Mouse (Mus musculus) kidney, adult 2 months (tissue): ENCODE measurements at regions not wholly inside any gene's neighbourhood (a gene's known extent, or its start where the extent isn't known, plus 50 kb on each side); places are given as distances from the start of the nearest gene placed in this dataset.

Experiments
- DNase-seq: peaks from one replicate; pipeline ENCODE4 v3.0.0; 2021
- H3K27ac ChIP-seq: fragments of 200-500 bp; 2 replicates; pipeline ENCODE4 v1.5.1; 2012; ENCODE audit warnings: low read depth, low read length, control low read depth, inconsistent platforms; ENCODE audit not compliant: insufficient read depth
- H3K27me3 ChIP-seq: fragments of 200-500 bp; replicated peaks from 2 replicates; pipeline ENCODE4 v1.6.1; 2012; ENCODE audit warnings: mild to moderate bottlenecking, moderate library complexity, low read length, inconsistent platforms; ENCODE audit not compliant: control insufficient read depth, insufficient read depth
- H3K36me3 ChIP-seq: fragments of 200-500 bp; 2 replicates; pipeline ENCODE4 v1.6.1; 2012; ENCODE audit warnings: mild to moderate bottlenecking, moderate library complexity, low read length, inconsistent platforms; ENCODE audit not compliant: control insufficient read depth, insufficient read depth
- H3K4me1 ChIP-seq: fragments of 200-500 bp; 2 replicates; pipeline ENCODE4 v1.6.1; 2011; ENCODE audit warnings: low read length; ENCODE audit not compliant: control insufficient read depth, insufficient read depth
- H3K4me3 ChIP-seq: fragments of 200-500 bp; 2 replicates; pipeline ENCODE4 v1.5.1; 2011; ENCODE audit warnings: mild to moderate bottlenecking, low read depth, low read length, control low read depth; ENCODE audit not compliant: insufficient read depth
- CTCF ChIP-seq: fragments of 200-500 bp; conservative IDR thresholded peaks from 2 replicates; pipeline ENCODE4 v1.5.1; 2011; ENCODE audit warnings: low read depth, mild to moderate bottlenecking, control low read depth, low read length, moderate library complexity, mixed read lengths; ENCODE audit not compliant: insufficient read depth, insufficient read length
- POLR2A ChIP-seq: fragments of 200-500 bp; IDR thresholded peaks from one replicate; pipeline ENCODE4 v1.6.1; 2011; ENCODE audit warnings: low read depth, low read length, control low read depth
- WGBS: fragments of 180-500 bp; shearing (Covaris S2); methylation state at CpG from one replicate; pipeline ENCODE4 v1.1.7; 2018; 5-methylcytosine and 5-hydroxymethylcytosine counted together

- no peak overlapping the region for H3K4me3 ChIP-seq
- 88% methylated on average over 3 of the region's 3 CpGs for WGBS
- TF ChIP-seq POLR2A (no peak), CTCF (no peak)
- no peaks in the 10 kb centered on the region for H3K36me3 ChIP-seq
- H3K27me3 ChIP-seq: no peaks in the 10 kb centered on the region
- H3K27ac ChIP-seq: no peak overlapping the region
- DNase-seq: no peak
- H3K4me1 ChIP-seq: peaks cover 4% of the 10 kb centered on the region; the same call in 1 of the 2 replicates
Observed at GRCm38 (mm10) chr17:80882476-80882875, 62.0 kb upstream of the Tmem178 start.

- no peak overlapping the region for H3K4me3 ChIP-seq
- no peak for TF ChIP-seq POLR2A
- no peak for TF ChIP-seq CTCF
- 70% methylated on average over 4 of the region's 4 CpGs for WGBS
Observed at GRCm38 (mm10) chr17:80880325-80880724, 64.1 kb upstream of the Tmem178 start.

GRCm38 (mm10) chr17:80875352-80876044 lies 68.9 kb upstream of the Tmem178 start:
- WGBS: 33% methylated on average over 7 of the region's 7 CpGs
- peak; percentile 72 for TF ChIP-seq CTCF
- no peak for TF ChIP-seq POLR2A
- Histone ChIP-seq H3K27ac (no peak overlapping the region), H3K36me3 (no peaks in the 10 kb centered on the region), H3K4me1 (no peaks in the 10 kb centered on the region), H3K4me3 (no peak overlapping the region), H3K27me3 (no peaks in the 10 kb centered on the region)
- DNase-seq: peak; percentile 69

More at GRCm38 (mm10) chr17:80880325-80880724, 64.1 kb upstream of the Tmem178 start:
- Histone ChIP-seq H3K4me1 (no peaks in the 10 kb centered on the region), H3K27ac (no peak overlapping the region), H3K36me3 (no peaks in the 10 kb centered on the region), H3K27me3 (no peaks in the 10 kb centered on the region)
- DNase-seq: no peak

- WGBS: 83% methylated on average over 4 of the region's 4 CpGs
- H3K27ac ChIP-seq: no peak overlapping the region
- no peak overlapping the region for H3K4me3 ChIP-seq
- no peaks in the 10 kb centered on the region for H3K4me1 ChIP-seq
- DNase-seq: no peak
- no peaks in the 10 kb centered on the region for H3K36me3 ChIP-seq
- no peaks in the 10 kb centered on the region for H3K27me3 ChIP-seq
- TF ChIP-seq CTCF (no peak), POLR2A (no peak)
Observed at GRCm38 (mm10) chr17:80870965-80871364, 73.5 kb upstream of the Tmem178 start.

GRCm38 (mm10) chr17:80862338-80862737 lies 82.1 kb upstream of the Tmem178 start:
- Histone ChIP-seq H3K4me3 (no peak overlapping the region), H3K4me1 (no peaks in the 10 kb centered on the region), H3K27ac (no peak overlapping the region), H3K27me3 (no peaks in the 10 kb centered on the region), H3K36me3 (no peaks in the 10 kb centered on the region)
- no peak for DNase-seq
- TF ChIP-seq CTCF: no peak
- 78% methylated on average over 8 of the region's 8 CpGs for WGBS

- TF ChIP-seq CTCF (0 out of 2 replicates have a peak, but pooled peaks have one; percentile 26), POLR2A (no peak)
- no peaks in the 10 kb centered on the region for H3K4me1 ChIP-seq
- WGBS: 72% methylated on average over 23 of the region's 23 CpGs
- no peaks in the 10 kb centered on the region for H3K27me3 ChIP-seq
- peak; percentile 73 for DNase-seq
- H3K36me3 ChIP-seq: no peaks in the 10 kb centered on the region
- no peak overlapping the region for H3K27ac ChIP-seq
- H3K4me3 ChIP-seq: no peak overlapping the region
Observed at GRCm38 (mm10) chr17:80846996-80847810, 97.2 kb upstream of the Tmem178 start.

GRCm38 (mm10) chr17:80845349-80845748 lies 99.1 kb upstream of the Tmem178 start:
- Histone ChIP-seq H3K4me1 (no peaks in the 10 kb centered on the region; the same call in 1 of the 2 replicates), H3K4me3 (no peak overlapping the region), H3K27ac (no peak overlapping the region), H3K27me3 (no peaks in the 10 kb centered on the region), H3K36me3 (no peaks in the 10 kb centered on the region)
- DNase-seq: no peak
- WGBS: 75% methylated on average over 7 of the region's 7 CpGs
- TF ChIP-seq POLR2A: no peak
- TF ChIP-seq CTCF: no peak
